Comparison of ENCODE assay signal across 8 mouse cellular contexts in genomic region chr2:101600703-101601102, GRCm38 (mm10). TPM values are rescaled to one million over a fixed set of nuclear protein-coding genes. Genes with fewer than 3 reads are reported as not detected.
DNase-seq lines count a peak whose midpoint lies in the region; ATAC-seq and TF ChIP-seq lines count a peak whose summit lies in the region.

No protein-coding gene starts in this region.

- peak overlapping the region; percentile 73 for H3K27ac ChIP-seq in forebrain, postnatal 0 days (ENCODE audit: low read depth, low read length)
- H3K27ac ChIP-seq in kidney, adult 2 months (ENCODE audit: insufficient read depth, low read depth, low read length) = no peak overlapping the region; the same call in 1 of the 2 replicates

- H3K4me2 ChIP-seq in forebrain, postnatal 0 days (ENCODE audit: low read depth) = peak overlapping the region; percentile 5; the same call in 1 of the 2 replicates

- 6% methylated on average over 8 of the region's 8 CpGs for WGBS in forebrain, postnatal 0 days
- WGBS in kidney, adult 2 months = 17% methylated on average over 8 of the region's 8 CpGs

- TF ChIP-seq CTCF in forebrain, postnatal 0 days (IDR thresholded peaks at IDR 0.05; ENCODE audit: low read depth) = peak; percentile 13; the same call in 1 of the 2 replicates
- no peak; the same call in 1 of the 2 replicates for TF ChIP-seq CTCF in kidney, adult 2 months (conservative IDR thresholded peaks at IDR 0.05; ENCODE audit: insufficient read depth, insufficient read length, low read depth, low read length)

- peak; percentile 27 for DNase-seq in adrenal gland, postnatal 14 days
- no peak for DNase-seq in adrenal gland, adult 8-10 months
- DNase-seq in retina, postnatal 1 day = peak; percentile 51
- no peak for DNase-seq in retina, embryonic 14.5 days (ENCODE audit: low spot score)
- DNase-seq in forebrain, postnatal 0 days = peak; percentile 60
- peak; percentile 55 for DNase-seq in kidney, adult 2 months

- peak; percentile 56 for ATAC-seq in forebrain, postnatal 0 days
- 0 out of 2 replicates have a peak, but pooled peaks have one; percentile 35 for ATAC-seq in megakaryocyte, adult 5-6 weeks (ENCODE audit: poor library complexity, severe bottlenecking)
- ATAC-seq in inflammation-experienced regulatory T-cells, adult 6 months = no peak

- no peak overlapping the region for H3K9ac ChIP-seq in forebrain, postnatal 0 days

- H3K27me3 ChIP-seq in forebrain, postnatal 0 days (ENCODE audit: insufficient read depth, low read length) = no peaks in the 10 kb centered on the region
- no peaks in the 10 kb centered on the region for H3K27me3 ChIP-seq in kidney, adult 2 months (replicated peaks; ENCODE audit: control insufficient read depth, insufficient read depth, low read length)

- H3K9me3 ChIP-seq in forebrain, postnatal 0 days (ENCODE audit: low read length) = no peaks in the 10 kb centered on the region

- no peak for TF ChIP-seq POLR2A in kidney, adult 2 months (IDR thresholded peaks at IDR 0.05; ENCODE audit: low read depth, low read length)

- H3K36me3 ChIP-seq in forebrain, postnatal 0 days (ENCODE audit: insufficient read depth) = no peaks in the 10 kb centered on the region
- no peaks in the 10 kb centered on the region for H3K36me3 ChIP-seq in kidney, adult 2 months (ENCODE audit: control insufficient read depth, insufficient read depth, low read length)

- H3K4me1 ChIP-seq in forebrain, postnatal 0 days (ENCODE audit: insufficient read depth) = 0 out of 2 replicates have a peak, but pooled peaks cover 9% of the 10 kb centered on the region
- peaks cover 11% of the 10 kb centered on the region for H3K4me1 ChIP-seq in kidney, adult 2 months (ENCODE audit: control insufficient read depth, insufficient read depth, low read length)

- no peak overlapping the region for H3K4me3 ChIP-seq in forebrain, postnatal 0 days (ENCODE audit: low read depth, low read length)
- H3K4me3 ChIP-seq in kidney, adult 2 months (ENCODE audit: insufficient read depth, low read depth, low read length) = no peak overlapping the region

RNA-seq across cellular contexts. Expression of gene Rag2, which starts 23.8 kb away (rescaled TPM):
- total RNA-seq in adrenal gland, postnatal 14 days (2021) = 0.48 TPM in 1 of 2 replicates, not detected in the other
- total RNA-seq in adrenal gland, adult 8-10 months (2022) = not detected
- total RNA-seq in forebrain, postnatal 0 days (2014; rRNA removed) = not detected in 2 replicates
- polyA plus RNA-seq in forebrain, postnatal 0 days (2015; fragmentation: Nextera tagmentation; extraction: Ambion mirVana) = not detected in 2 replicates
- polyA plus RNA-seq in kidney, adult 2 months (2012; rRNA removed) = not detected in 2 replicates
- total RNA-seq in megakaryocyte, adult 5-6 weeks (2015) = 0.48 TPM in 1 of 2 replicates, not detected in the other
- not detected in 2 replicates for total RNA-seq in megakaryocyte, adult 5-6 weeks (2017)
- not detected for polyA plus RNA-seq in inflammation-experienced regulatory T-cells, adult 6 months (2017; shearing (Covaris generic))

RNA-seq across cellular contexts. Expression of gene Rag1, which starts 48.6 kb away (rescaled TPM):
- total RNA-seq in adrenal gland, postnatal 14 days (2021) = 0.19 and 1.9 TPM in 2 replicates
- under 1 TPM in 2 of 4 experiments, not detected in 2; 0.03 to 0.07 TPM for total RNA-seq in adrenal gland, adult 8-10 months (2022)
- total RNA-seq in forebrain, postnatal 0 days (2014; rRNA removed) = 0.23 and 0.43 TPM in 2 replicates
- 0.04 and 0.10 TPM in 2 replicates for polyA plus RNA-seq in forebrain, postnatal 0 days (2015; fragmentation: Nextera tagmentation; extraction: Ambion mirVana)
- not detected in 2 replicates for polyA plus RNA-seq in kidney, adult 2 months (2012; rRNA removed)
- 0.05 TPM in 1 of 2 replicates, not detected in the other for total RNA-seq in megakaryocyte, adult 5-6 weeks (2015)
- 0.04 and 0.77 TPM in 2 replicates for total RNA-seq in megakaryocyte, adult 5-6 weeks (2017)
- polyA plus RNA-seq in inflammation-experienced regulatory T-cells, adult 6 months (2017; shearing (Covaris generic)) = not detected

RNA-seq across cellular contexts. Expression of gene B230118H07Rik, which starts 48.6 kb away (rescaled TPM):
- total RNA-seq in adrenal gland, postnatal 14 days (2021) = 31.8 and 32.7 TPM in 2 replicates
- total RNA-seq in adrenal gland, adult 8-10 months (2022) = 10 to 100 TPM; 27.3 to 55.4 (median 32.3) TPM
- total RNA-seq in forebrain, postnatal 0 days (2014; rRNA removed) = 20.0 and 29.5 TPM in 2 replicates
- 52.0 and 61.3 TPM in 2 replicates for polyA plus RNA-seq in forebrain, postnatal 0 days (2015; fragmentation: Nextera tagmentation; extraction: Ambion mirVana)
- 8.1 and 12.6 TPM in 2 replicates for polyA plus RNA-seq in kidney, adult 2 months (2012; rRNA removed)
- 21.2 and 22.0 TPM in 2 replicates for total RNA-seq in megakaryocyte, adult 5-6 weeks (2015)
- 17.8 and 19.7 TPM in 2 replicates for total RNA-seq in megakaryocyte, adult 5-6 weeks (2017)
- polyA plus RNA-seq in inflammation-experienced regulatory T-cells, adult 6 months (2017; shearing (Covaris generic)) = under 1 TPM in 2 of 3 experiments, not detected in 1; 0.59 to 0.79 TPM

Comparison
In these comparisons a context has a peak if more than half of its experiments do, and no peak if none do; other contexts are left out.
1. DNase-seq: peak in adrenal gland, postnatal 14 days (single experiment), retina, postnatal 1 day (single experiment), forebrain, postnatal 0 days (single experiment) and kidney, adult 2 months (single experiment); none in adrenal gland, adult 8-10 months (single experiment) and retina, embryonic 14.5 days (single experiment).